In the genomic region with DNA sequence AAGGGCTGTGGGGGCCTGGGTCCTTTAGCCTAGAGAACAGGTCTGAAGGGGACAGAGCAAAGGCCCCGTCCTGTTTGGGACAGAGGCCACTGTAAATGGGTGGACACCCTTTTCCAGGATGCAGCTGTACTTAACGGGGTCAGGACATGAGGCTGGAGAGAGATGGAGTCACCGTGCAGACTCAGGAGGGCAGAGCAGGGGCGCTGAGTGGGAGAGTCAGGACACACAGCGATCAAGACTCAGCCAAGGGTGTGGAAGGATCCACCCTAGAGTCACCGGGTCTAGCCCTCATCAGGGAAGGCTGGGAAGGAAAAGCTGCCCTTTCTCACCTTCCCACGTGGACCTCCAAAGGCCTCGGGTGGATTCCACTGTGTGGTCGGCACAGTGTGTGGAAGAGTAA, we compare ENCODE assay signal across 18 mouse cellular contexts.
"Had no signal": no experiment of that assay in that cellular context is flagged by ENCODE, and none has a peak within 500 bp of the region (broad histone marks: within the 10 kb centered on the region; RNA-seq: fewer than 3 reads in every experiment).

No protein-coding gene starts in this region.

- ATAC-seq: midbrain, embryonic 13.5 days; midbrain, embryonic 16.5 days had no signal

- H3K9me3 ChIP-seq: midbrain, embryonic 10.5 days; midbrain, embryonic 13.5 days; neural tube, embryonic 13.5 days; neural tube, embryonic 15.5 days had no signal

- H3K9ac ChIP-seq: lung, embryonic 14.5 days; midbrain, embryonic 13.5 days; neural tube, embryonic 13.5 days; neural tube, embryonic 15.5 days had no signal

- H3K27ac ChIP-seq: midbrain, embryonic 10.5 days; midbrain, embryonic 13.5 days; neural tube, embryonic 13.5 days; neural tube, embryonic 15.5 days had no signal

- DNase-seq: lung, adult 18-20 months; lung, embryonic 14.5 days; lung, postnatal 10 days; lung, postnatal 4 days; retina, postnatal 1 day; right cerebral cortex, adult 18-20 months; right cerebral cortex, postnatal 25 days; right cerebral cortex, postnatal 4 days; spleen, adult 18-20 months; thymus, adult 18-20 months; thymus, postnatal 14 days; thymus, postnatal 36 days had no signal

- H3K36me3 ChIP-seq: midbrain, embryonic 10.5 days; midbrain, embryonic 13.5 days; neural tube, embryonic 13.5 days; neural tube, embryonic 15.5 days had no signal

- H3K4me1 ChIP-seq: midbrain, embryonic 13.5 days; neural tube, embryonic 13.5 days; neural tube, embryonic 15.5 days had no signal

- H3K4me3 ChIP-seq: midbrain, embryonic 10.5 days; midbrain, embryonic 13.5 days; myocyte; neural tube, embryonic 13.5 days; neural tube, embryonic 15.5 days had no signal

- H3K4me2 ChIP-seq: lung, embryonic 14.5 days; midbrain, embryonic 13.5 days; neural tube, embryonic 13.5 days; neural tube, embryonic 15.5 days had no signal

- H3K27me3 ChIP-seq: neural tube, embryonic 15.5 days had no signal
